Mouse (Mus musculus): ENCODE measurements around the gene Cbfa2t2.

GRCm38 (mm10) chr2:154456621-154457020, 20.3 kb downstream of the Cbfa2t2 start:
- no peak for TF ChIP-seq FLI1 (IDR thresholded peaks at IDR 0.05; ENCODE audit: low read length)
- no peak for TF ChIP-seq GATA1 (IDR thresholded peaks at IDR 0.05; ENCODE audit: borderline replicate concordance, low read length)
